Mouse (Mus musculus) myocyte (in vitro differentiated cells): Measurements from ENCODE around the gene Lias. TPM values are rescaled to one million over a fixed set of nuclear protein-coding genes. Genes with fewer than 3 reads are reported as not detected.

Source experiments
- H3K27me3 ChIP-seq: one replicate; pipeline ENCODE4 v1.6.1; 2011; ENCODE audit not compliant: control insufficient read depth, insufficient read depth, insufficient read length
- H3K36me3 ChIP-seq: one replicate; pipeline ENCODE4 v1.6.1; 2011; ENCODE audit not compliant: control insufficient read depth, insufficient read depth
- H3K4me2 ChIP-seq: one replicate; pipeline ENCODE4 v1.6.1; 2011; ENCODE audit warnings: low read depth, control low read depth
- H3K4me3 ChIP-seq: one replicate; pipeline ENCODE4 v1.5.1; 2011; ENCODE audit warnings: mild to moderate bottlenecking, control low read depth, moderate library complexity
- H3K79me2 ChIP-seq: one replicate; pipeline ENCODE4 v1.6.1; 2011; ENCODE audit not compliant: control insufficient read depth, insufficient read depth
- H3ac ChIP-seq: one replicate; pipeline ENCODE4 v1.6.1; 2011; ENCODE audit not compliant: control insufficient read depth, insufficient read length
- CEBPB ChIP-seq: IDR thresholded peaks from 2 replicates; pipeline ENCODE4 v1.6.1; 2011; ENCODE audit warnings: mild to moderate bottlenecking, moderate library complexity; ENCODE audit not compliant: poor library complexity, insufficient read depth, severe bottlenecking
- E2F4 ChIP-seq: IDR thresholded peaks from one replicate; pipeline ENCODE4 v1.6.1; 2011; ENCODE audit warnings: mild to moderate bottlenecking, control low read depth, moderate library complexity; ENCODE audit not compliant: insufficient read depth
- MAX ChIP-seq: IDR thresholded peaks from one replicate; pipeline ENCODE4 v1.6.1; 2011; ENCODE audit warnings: low read depth, mild to moderate bottlenecking, control low read depth
- MYOD1 ChIP-seq, 3 experiments: IDR thresholded peaks; one replicate each; pipeline ENCODE4 v1.6.1; 2011; ENCODE audit warnings: control low read depth in 2 of 3, low read depth in 2 of 3, mild to moderate bottlenecking in 2 of 3, moderate library complexity in 1 of 3; ENCODE audit not compliant: insufficient read length in 2 of 3, control insufficient read depth in 1 of 3
- MYOG ChIP-seq, 3 experiments: IDR thresholded peaks; one replicate each; pipeline ENCODE4 v1.6.1; 2011; ENCODE audit warnings: control low read depth in 2 of 3, low read depth in 2 of 3, mild to moderate bottlenecking in 2 of 3; ENCODE audit not compliant: insufficient read length in 2 of 3, control insufficient read depth in 1 of 3, insufficient read depth in 1 of 3
- POLR2A ChIP-seq: IDR thresholded peaks from one replicate; pipeline ENCODE4 v1.6.1; 2011; ENCODE audit warnings: low read depth, mild to moderate bottlenecking, control low read depth, moderate library complexity; ENCODE audit not compliant: insufficient read length
- POLR2AphosphoS2 ChIP-seq: IDR thresholded peaks from one replicate; pipeline ENCODE4 v1.6.1; 2011; ENCODE audit warnings: low read depth, control low read depth; ENCODE audit not compliant: insufficient read length
- REST ChIP-seq: IDR thresholded peaks from one replicate; pipeline ENCODE4 v1.6.1; 2011; ENCODE audit warnings: mild to moderate bottlenecking, control low read depth, moderate library complexity; ENCODE audit not compliant: insufficient read depth, insufficient read length
- SRF ChIP-seq: IDR thresholded peaks from one replicate; pipeline ENCODE4 v1.6.1; 2011; ENCODE audit warnings: low read depth; ENCODE audit not compliant: control insufficient read depth, insufficient read length
- TCF12 ChIP-seq: IDR thresholded peaks from one replicate; pipeline ENCODE4 v1.6.1; 2011; ENCODE audit warnings: mild to moderate bottlenecking, control low read depth; ENCODE audit not compliant: poor library complexity, insufficient read depth, severe bottlenecking
- TCF3 ChIP-seq: IDR thresholded peaks from one replicate; pipeline ENCODE4 v1.6.1; 2011; ENCODE audit warnings: low read depth, control low read depth; ENCODE audit not compliant: insufficient read length
- USF1 ChIP-seq: IDR thresholded peaks from one replicate; pipeline ENCODE4 v1.6.1; 2011; ENCODE audit warnings: low read depth, mild to moderate bottlenecking, control low read depth, moderate library complexity
- polyA plus RNA-seq: library from polyadenylated mRNA; unstranded; fragments of >200 nt; fragmentation: generic; extraction: Trizol; gene quantifications from one replicate; pipeline ENCODE4 v1.2.1, GENCODE M21; 2012; ENCODE audit warnings: missing spikeins

Gene Lias
- polyA plus RNA-seq, 1 experiment, result 22.6 TPM

- no peaks in the 10 kb centered on the region for H3K79me2 ChIP-seq
- H3K36me3 ChIP-seq, result no peaks in the 10 kb centered on the region
- H3ac ChIP-seq, result no peak overlapping the region
- no peak for TF ChIP-seq SRF
- no peak for TF ChIP-seq REST
- TF ChIP-seq TCF12, result no peak
- no peak for TF ChIP-seq POLR2AphosphoS2
- TF ChIP-seq USF1, result no peak
- TF ChIP-seq MYOG (IDR thresholded peaks at IDR 0.05; ENCODE audit: control insufficient read depth in 1 of 3, insufficient read depth in 1 of 3, insufficient read length in 2 of 3, low read depth in 2 of 3), result no peak
- TF ChIP-seq MYOD1 (IDR thresholded peaks at IDR 0.05; ENCODE audit: control insufficient read depth in 1 of 3, insufficient read length in 2 of 3, low read depth in 2 of 3), result no peak
- TF ChIP-seq E2F4, result no peak
- no peak for TF ChIP-seq TCF3
- TF ChIP-seq MAX, result no peak
- no peak for TF ChIP-seq POLR2A
- no peak for TF ChIP-seq CEBPB
- no peak overlapping the region for H3K4me3 ChIP-seq
- peak overlapping the region; percentile 47 for H3K4me2 ChIP-seq
- H3K27me3 ChIP-seq, result no peaks in the 10 kb centered on the region
Measured at GRCm38 (mm10) chr5:65457086-65457827, 66.0 kb downstream of the Lias start.

- Histone ChIP-seq H3K79me2 (no peaks in the 10 kb centered on the region), H3K4me3 (no peak overlapping the region), H3K27me3 (no peaks in the 10 kb centered on the region), H3ac (no peak overlapping the region), H3K36me3 (no peaks in the 10 kb centered on the region), H3K4me2 (peak overlapping the region; percentile 47)
- TF ChIP-seq MYOD1 (IDR thresholded peaks at IDR 0.05; ENCODE audit: control insufficient read depth in 1 of 3, insufficient read length in 2 of 3, low read depth in 2 of 3) (no peak), MAX (peak; percentile 39)
Measured at GRCm38 (mm10) chr5:65457846-65458245, 66.5 kb downstream of the Lias start.

- H3K4me3 ChIP-seq, result no peak overlapping the region
- TF ChIP-seq TCF3 (no peak), TCF12 (no peak), REST (no peak), POLR2AphosphoS2 (no peak), MYOG (IDR thresholded peaks at IDR 0.05; ENCODE audit: control insufficient read depth in 1 of 3, insufficient read depth in 1 of 3, insufficient read length in 2 of 3, low read depth in 2 of 3) (no peak), SRF (no peak), USF1 (no peak), MAX (no peak), MYOD1 (IDR thresholded peaks at IDR 0.05; ENCODE audit: control insufficient read depth in 1 of 3, insufficient read length in 2 of 3, low read depth in 2 of 3) (no peak), POLR2A (no peak), CEBPB (no peak), E2F4 (no peak)
- H3ac ChIP-seq, result no peak overlapping the region
- no peak overlapping the region for H3K4me2 ChIP-seq
- no peaks in the 10 kb centered on the region for H3K27me3 ChIP-seq
- no peaks in the 10 kb centered on the region for H3K79me2 ChIP-seq
- no peaks in the 10 kb centered on the region for H3K36me3 ChIP-seq
Measured at GRCm38 (mm10) chr5:65459454-65459853, 68.2 kb downstream of the Lias start.

Other genes with a start within 250 kb of the Lias start
- 3.4 TPM for gene Wdr19, start 191.8 kb upstream of the Lias start, polyA plus RNA-seq
- 8.7 TPM for gene Rfc1, start 55.8 kb upstream of the Lias start, polyA plus RNA-seq
- 0.01 TPM for gene Klb, start 43.2 kb upstream of the Lias start, polyA plus RNA-seq
- gene Rpl9, start 53 bp upstream of the Lias start, polyA plus RNA-seq, result 2,064 TPM
- gene Ugdh, start 44.5 kb downstream of the Lias start, polyA plus RNA-seq, result 30.9 TPM
- gene Gm43552, start 101.3 kb downstream of the Lias start, polyA plus RNA-seq, result not detected
- 83.3 TPM for gene Smim14, start 145.7 kb downstream of the Lias start, polyA plus RNA-seq
- gene Ube2k, start 145.7 kb downstream of the Lias start, polyA plus RNA-seq, result 95.3 TPM